Mouse (Mus musculus) fibroblast of lung, adult 2 months (primary cell): ENCODE results near the gene Dgat2.

ENCODE experiments used
- DNase-seq: peaks from one replicate; pipeline ENCODE4 v3.0.0-alpha.2; 2011; ENCODE audit warnings: low read depth

Gene Dgat2

DNA sequence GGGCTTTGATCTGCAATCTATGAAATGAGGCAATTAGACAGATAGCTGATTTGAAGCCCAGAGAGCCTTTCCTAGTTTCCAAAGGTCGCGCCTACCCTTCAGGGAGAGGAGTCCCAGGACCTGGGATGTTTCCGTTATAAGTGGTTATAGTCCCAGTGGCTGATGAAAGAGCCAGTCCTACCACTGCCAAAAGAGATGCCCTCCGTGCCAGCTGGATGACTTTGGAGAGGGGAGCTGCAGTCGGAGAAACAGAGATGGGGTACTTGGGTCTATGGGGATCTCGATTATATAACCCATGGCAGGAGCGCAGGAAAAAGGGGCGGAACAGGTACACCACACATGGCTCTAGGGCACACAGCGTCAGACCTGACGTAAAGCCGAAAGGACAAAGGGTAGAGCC, 20.6 kb downstream of the Dgat2 start:
- DNase-seq: no peak

DNA sequence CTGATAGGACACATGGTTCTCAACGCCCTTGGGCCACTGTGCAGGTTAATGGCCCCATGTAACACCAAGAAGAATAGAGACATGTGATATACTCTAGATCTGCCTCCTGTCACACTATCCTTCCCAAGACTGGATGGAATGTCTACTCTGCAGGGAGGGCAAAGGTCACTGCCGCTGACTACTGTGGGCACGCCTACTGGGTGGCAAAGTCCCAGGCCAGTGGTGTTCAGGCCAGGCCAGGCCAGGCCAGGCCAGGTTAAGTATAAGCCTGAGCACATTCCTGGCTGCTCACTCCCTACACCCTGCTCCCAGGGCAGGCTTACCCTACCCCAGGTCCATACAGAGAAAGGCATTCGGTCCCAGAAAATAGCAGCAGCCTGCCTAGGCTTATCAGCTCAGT, 21.0 kb downstream of the Dgat2 start:
- no peak for DNase-seq

DNA sequence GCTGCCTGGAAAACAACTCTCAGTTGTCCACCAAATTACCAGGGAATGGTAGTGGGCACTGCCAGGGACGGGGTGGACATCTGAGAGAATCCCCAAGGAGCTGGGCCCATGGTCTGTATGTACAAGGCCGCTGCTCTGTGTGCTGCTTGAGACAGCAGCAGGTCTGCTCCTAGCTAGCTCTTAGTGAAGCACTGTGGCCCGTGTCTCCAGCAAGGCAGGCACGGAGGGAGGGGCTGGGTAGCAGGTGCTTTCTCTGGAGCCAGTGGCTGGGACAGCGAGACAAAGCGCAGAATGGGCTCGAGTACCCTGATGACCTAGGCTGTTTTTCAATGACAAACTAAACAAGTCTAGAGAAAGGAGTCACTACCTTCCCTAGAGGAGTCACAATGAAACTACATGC, 21.5 kb downstream of the Dgat2 start:
- no peak for DNase-seq

DNA sequence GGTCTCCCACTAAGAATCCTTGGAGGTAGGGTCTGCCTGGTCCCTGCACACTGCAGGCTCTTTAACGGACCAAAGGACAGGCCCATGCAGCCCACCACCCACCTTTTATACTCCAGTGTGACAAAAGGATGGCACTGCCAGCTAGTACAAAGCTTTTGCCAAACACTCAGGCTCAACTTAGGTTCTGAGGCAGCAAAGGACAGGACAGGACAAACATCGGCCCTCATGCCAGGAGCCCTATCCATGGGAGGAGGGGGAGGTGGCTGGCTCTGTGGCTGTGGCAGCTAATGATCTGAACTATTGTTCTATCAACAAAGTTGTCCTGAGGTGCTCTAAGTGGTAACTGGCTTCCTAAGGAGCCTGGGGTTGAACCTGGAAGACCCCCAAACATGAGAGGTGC, 23.1 kb downstream of the Dgat2 start:
- DNase-seq: no peak

DNA sequence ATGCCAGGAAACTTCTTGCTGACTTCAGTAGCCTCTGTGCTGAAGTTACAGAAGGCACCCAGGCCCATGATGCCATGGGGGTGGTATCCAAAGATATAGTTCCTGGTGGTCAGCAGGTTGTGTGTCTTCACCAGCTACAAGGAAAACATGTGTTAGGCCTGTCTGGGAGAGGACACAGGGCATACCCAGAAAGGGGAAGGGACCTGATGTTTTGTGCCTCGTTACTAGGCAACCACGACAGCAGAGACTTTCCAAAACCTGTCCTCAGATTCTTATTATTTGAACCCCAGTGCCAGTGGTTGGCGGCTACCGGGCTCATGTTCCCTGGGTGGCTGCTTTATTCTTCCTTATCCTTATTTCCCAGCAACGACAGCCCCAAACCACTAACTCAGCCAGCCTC, 23.6 kb downstream of the Dgat2 start:
- no peak for DNase-seq

DNA sequence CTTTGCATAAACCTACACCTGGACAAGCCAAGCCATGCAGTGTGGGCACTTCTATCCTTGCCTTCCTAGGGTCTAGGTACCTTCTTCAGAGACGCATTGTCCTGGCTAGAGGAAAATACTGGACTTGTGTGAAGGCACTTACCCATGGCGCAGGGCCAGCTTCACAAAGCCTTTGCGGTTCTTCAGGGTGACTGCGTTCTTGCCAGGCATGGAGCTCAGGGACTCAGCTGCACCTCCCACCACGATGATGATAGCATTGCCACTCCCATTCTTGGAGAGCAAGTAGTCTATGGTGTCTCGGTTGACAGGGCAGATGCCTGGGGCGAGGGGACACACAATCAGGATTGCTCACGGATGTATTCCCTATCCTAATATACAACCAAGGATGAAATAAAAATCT, 24.5 kb downstream of the Dgat2 start:
- no peak for DNase-seq

DNA sequence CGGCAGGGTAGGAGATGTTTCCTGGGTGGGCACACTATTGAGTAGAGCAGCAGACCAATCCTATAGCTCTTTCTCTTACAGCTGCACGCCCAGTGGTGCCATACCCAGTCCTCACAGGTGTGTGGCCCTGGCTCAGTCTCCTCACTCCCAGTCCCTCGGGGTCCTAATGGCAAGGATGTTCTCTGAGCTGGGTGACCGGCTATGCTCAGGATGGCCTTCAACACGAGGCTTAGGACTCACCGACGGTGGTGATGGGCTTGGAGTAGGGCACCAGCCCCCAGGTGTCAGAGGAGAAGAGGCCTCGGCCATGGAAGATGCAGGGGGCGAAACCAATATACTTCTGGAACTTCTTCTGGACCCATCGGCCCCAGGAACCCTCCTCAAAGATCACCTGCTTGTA, 25.8 kb downstream of the Dgat2 start:
- DNase-seq: no peak

DNA sequence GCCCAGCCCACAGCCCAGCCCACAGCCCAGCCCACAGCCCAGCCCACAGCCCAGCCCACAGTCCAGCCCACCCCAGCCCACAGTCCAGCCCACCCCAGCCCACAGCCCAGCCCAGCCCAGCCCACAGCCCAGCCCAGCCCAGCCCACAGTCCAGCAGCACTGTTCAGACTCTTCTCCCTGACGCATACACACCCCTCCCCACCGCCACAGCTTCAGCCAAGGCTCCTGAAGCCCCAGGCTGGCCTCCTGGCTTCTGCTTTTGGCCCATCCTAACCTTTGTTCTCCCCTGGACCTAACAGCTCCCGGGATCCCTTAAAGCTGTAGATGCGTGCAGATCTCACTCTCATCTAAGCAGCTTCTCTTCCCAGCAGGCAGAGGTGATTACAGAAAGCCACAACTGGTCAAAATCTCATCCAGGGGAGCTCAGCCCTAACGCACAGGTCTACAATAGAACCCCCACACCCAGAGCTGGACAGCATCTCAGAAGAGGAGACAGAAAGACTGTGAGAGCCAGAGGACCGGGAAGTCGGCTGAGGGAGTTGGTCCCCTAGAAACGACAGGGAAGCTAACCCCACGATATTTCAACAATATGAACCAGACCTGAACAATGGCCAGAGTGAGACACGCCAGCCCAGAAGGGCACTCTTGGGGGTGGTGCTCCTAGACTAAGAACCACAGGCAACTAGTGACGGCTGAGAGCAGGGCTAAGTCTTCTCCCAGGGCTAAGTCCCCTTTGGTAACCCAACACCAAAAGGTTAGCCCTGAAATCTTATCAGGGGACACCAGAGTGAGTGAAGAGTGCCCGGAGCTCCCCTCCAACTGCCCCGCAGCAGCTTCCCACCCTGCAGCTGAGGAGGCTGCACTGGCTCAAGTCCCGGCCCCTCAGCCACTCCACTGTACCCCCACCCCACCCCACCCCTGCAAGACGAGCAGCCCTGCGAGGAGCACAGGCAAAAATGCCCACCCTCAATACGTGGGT, 26.9 kb downstream of the Dgat2 start:
- DNase-seq: no peak

DNA sequence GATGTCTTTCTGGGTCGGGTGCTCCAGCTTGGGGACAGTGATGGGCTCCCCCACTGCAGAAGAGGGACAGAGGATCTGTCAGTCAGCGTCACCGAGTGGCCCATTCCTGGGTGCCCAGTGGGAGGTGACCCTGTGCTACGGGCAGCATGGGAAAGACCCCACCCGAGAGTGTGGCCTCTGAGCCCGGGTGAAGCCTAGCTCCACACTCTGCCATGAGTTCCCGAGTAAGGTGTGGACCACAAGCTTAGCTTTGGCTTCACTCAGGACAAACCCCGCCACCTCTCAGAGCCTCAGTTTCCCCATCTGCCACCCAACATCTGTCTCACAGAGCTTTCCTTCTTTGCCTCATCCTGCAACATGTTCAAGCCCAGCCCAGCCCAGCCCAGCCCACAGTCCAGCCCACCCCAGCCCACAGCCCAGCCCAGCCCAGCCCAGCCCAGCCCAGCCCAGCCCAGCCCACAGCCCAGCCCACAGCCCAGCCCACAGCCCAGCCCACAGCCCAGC, 27.8 kb downstream of the Dgat2 start:
- DNase-seq: no peak

DNA sequence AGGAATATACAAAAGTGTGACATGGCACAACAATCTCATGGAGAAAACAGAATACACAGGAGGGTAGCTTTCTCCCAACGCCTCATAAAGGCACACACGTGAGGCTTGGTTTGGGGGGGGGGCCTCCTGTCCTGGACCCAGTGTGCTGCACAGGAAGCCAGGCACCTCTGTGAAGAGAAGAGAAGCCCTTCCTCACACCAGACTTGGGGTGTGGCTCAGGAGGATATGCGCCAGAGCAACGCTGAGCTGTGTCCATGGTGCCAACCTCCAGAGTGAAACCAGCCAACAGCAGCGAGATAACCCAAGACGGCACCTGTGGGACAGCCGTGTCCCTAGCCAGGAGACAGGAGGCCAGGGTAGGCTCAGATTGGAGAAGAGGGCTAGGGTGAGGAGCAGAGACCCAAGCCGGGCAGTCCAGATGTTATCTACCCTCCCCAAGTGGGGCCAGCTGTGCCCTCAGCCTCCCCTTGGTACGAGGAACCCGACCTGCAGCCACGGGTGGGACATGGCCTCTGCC, 28.8 kb downstream of the Dgat2 start:
- DNase-seq: no peak

DNA sequence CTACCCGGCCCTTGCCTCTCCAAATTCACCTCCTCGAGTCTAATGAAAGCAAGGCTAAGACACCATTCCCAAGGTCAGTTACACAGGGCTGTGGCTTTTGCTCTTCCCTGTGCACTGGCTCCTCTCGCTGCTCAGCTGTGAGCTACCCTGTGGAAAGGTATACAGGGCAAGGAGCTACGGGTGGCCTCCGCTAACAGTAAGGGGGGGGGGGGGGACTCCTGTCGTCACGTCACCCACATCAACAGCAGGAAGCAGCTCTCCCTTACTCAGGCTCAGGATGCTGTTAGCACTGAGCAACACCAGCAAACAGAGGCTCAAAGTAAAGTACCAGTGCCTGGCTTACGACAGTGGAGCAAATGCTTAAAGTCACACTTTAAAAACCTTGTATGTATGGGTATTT, 29.8 kb downstream of the Dgat2 start:
- no peak for DNase-seq

DNA sequence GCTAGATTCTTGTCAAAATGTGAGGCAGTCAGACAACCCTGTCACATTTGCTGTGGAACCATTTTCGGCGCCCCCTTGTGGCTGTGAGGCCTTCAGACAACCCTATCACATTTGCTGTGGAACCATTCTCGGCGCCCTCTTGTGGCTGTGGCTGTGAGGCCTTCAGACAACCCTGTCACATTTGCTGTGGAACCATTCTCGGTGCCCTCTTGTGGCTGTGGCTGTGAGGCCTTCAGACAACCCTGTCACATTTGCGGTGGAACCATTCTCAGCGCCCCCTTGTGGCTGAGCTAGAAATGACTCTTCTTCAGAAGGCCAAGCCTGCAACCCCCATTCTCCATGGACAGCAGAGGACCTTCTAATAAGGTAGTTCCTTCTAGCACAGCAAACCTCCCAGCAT, 31.2 kb downstream of the Dgat2 start:
- DNase-seq: peak; percentile 93

DNA sequence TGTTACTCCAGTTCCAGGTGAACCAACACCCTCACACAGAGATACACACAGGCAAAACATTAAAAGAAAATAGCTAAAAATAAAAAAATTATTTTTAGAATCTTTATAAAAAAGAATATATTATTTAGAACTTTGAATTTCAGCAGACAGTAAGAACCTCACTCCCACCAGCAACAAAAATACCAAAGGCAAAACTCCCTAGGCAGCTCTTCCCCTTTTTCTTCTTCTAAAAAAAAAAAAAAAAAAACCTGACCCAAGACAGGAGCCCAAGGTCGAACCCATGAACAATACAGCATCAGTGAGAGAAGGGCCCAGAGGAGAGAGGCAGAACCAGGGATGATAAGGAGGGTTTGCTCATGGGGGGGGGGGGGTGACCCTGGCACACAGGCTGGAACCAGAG, 33.5 kb downstream of the Dgat2 start:
- DNase-seq: no peak

DNA sequence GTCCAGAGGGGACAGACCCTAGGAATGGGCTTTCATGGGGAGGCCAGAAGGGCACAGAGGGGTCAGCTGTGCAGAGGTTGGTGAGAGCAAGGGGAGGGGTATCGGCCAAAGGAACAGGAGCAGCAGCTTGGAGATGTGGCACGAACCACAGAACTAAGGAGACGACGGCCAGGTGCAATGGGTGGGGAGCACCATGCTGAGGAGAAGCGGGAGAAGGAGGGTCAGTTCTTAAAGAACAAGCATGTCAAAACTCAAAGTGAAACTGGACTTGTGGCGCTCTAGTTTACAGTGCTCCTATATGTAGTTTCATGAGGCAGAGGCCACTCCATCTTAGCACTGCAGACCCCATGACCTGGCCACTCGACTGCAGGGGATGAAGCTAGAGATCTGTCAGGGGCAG, 35.0 kb downstream of the Dgat2 start:
- no peak for DNase-seq

DNA sequence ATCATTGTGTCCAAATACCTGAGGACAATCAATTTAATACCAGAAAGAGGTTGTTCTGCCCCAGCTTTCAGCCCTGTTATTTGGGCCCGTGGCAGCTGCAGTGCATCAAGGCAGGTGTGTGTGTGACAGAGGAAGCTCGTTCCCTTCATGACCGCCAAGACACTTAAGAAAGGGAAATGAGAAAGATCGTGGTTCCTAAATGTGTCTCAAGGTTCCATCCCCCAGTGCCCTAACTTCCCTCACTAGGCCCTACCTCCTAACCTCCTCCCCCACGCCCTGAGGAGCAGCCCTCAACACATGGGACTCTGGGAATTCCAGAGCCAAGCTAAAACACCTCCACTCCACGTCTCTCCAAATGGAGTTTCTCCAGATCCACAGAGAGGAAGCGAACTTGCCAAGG, 35.6 kb downstream of the Dgat2 start:
- DNase-seq: no peak

DNA sequence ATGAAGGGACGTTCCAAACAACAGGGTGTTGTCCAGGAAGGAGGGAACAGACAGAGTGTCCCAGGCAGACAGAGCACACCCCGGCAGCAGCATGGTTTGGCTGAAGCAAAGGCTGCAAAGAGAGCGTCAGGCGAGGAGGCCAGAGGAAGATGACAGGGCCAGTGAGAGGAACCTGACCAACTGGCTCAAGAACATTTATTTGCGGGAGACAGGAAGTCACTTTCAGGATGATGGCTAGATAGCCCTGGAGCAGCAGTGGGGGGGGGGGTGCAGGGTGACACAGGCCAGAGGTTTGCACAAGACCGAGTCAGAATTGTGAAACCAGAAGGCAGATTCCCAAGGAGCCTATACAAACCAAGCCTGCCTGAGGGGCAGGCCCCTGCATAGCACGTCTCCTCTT, 36.5 kb downstream of the Dgat2 start:
- DNase-seq: no peak

DNA sequence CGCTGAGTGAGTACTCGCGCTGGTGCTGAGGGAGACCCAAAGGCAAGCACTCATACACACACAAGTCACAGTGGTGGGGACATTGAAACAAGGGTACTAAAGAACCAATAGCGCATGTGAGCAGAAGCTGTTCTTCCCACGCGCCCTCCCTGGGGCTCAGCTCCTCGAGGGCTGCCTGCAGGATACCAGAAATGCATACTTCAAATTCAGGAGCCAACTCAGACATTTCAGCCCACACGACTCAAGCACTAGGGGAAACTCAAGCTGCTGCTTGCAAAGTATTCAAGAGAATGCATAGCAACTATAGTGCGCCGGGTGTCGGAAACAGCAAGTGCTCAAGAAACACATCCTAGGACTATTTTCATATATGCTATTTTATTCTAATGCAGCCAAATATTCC, 37.9 kb downstream of the Dgat2 start:
- DNase-seq: no peak

DNA sequence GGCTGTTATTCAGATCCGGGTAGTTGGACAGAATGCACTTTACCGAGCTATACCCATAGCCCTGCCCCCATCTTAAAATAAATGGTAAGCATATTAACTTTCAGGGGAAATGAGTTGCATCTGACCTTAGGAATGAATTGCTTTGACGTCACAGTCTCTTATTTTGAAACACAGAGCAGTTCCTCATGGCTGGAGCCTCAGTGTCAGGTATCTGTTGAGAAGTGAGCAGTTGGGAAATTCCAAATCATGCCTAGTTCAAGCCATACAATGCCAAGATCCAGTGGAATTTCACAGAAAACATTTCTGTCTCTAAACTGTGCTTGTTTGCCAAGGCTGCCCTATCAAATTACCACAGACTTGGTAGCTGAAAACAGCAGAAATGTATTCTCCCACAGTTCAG, 39.3 kb downstream of the Dgat2 start:
- DNase-seq: peak; percentile 92

DNA sequence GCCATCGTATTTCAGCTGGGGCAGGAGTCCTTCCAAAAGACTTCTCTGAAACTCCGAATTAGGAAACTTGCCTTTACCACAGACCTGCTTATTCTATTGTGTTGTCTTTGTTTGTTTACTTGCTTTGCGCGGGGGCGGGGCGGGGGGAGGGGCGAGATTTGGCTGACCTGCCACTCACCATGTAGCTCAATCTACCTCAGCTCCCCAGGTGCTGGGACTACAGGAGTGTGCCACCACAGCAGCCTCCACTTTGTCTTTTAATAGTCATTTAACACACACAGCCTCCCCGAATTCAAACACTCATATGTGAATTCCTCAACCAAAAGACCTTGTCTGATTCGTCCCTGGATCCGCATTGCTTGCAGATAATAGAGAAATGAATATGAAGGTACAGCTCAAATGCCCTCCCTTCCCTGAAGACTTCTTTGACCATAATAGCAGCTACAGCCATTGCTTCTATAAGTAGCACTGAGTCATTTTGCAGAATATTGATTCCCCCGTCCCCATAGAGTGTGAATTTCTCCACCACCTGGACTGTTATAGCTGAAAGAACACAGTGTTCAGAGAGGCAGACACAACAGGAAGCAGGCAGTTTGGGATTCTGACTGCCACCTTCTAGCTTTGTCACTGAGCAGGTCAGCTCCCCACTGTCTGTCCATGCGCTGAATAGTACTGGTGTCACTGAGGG, 40.5 kb downstream of the Dgat2 start:
- DNase-seq: no peak

DNA sequence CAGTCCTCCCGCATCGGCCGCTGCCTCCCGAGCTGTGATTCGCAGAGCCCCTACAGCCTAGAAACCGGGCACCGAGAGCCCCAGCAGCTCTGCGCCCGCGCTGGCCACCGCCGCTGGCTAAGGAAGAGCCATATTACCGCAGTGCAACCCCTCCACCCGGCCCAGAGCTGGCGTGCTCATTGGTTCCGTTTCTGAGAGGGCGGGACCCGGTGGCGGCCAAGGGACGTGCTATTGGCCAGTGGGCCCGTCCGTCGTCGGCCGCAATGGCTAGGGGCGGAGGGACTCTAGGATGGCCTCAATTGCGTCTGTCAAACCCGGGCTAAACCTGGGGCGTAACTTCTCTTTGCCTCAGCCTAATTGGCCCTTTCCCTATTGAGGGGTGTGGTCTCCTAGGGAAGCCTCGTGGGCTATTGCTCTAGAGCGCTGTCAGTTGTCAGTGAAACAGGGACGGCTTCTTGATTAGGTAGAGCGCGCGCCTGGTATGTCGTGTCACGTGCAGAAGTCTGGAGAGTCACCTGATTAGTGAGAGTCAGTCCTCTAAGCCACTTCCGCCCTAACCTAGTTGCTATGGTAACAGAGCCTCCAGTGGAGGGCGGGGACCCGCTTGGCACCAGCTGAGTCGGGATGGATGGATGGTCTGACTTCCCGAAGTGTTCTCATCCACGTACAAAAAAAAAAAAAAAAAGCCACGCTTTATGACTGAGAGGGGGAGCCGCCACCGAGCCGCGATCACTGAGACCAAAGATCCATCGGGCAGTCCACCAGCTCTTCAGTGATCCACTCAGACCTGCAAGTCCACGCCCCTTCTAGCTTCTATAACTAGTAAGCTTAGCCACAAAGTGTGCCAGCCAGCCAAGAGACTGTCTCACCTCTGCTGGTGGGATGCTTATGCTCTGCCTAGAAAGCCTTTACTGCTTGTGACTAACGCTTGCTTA, 41.3 kb downstream of the Dgat2 start, which contains the start of gene Uvrag:
Gene Uvrag, minus strand, starts transcription at position 158 of the 935 bp plus-strand sequence.
- peak; percentile 99 for DNase-seq

DNA sequence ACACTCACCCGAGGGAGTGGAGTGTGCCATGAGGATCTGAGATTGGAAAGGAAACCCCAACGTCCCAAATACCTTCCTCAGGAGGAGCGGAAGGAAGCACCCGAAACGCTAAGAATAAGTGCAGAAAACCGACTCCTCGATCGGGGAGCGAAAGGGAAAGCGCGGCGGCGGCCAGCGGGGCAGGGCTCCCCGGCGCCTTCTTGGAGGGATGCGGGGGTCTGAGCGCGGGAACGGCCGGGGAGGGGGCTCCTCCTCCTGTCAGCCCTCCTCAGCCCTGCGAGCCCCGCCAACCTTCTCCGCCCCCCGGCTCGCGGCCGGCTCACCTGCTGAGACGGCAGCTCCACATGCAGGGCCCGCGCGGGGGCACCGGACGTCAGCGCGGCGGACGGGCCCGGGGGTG, 42.0 kb downstream of the Dgat2 start:
- no peak for DNase-seq
